Mouse (Mus musculus): ENCODE results near the gene Olfr139.

Gene Olfr139

GRCm38 (mm10) chr11:74056451-74056850, at the start of gene Olfr139, which contains the start of gene Olfr399:
Gene Olfr139 (minus strand): TSS chr11:74056551.
Gene Olfr399 (minus strand): TSS chr11:74056615.
- 76% methylated on average over 2 of the region's 2 CpGs for WGBS

- 48% methylated on average over 5 of the region's 5 CpGs for WGBS
Observed at GRCm38 (mm10) chr11:74105066-74105465, 48.7 kb upstream of the Olfr139 start.

- 45% methylated on average over 2 of the region's 2 CpGs for WGBS
Observed at GRCm38 (mm10) chr11:74101507-74101906, 45.2 kb upstream of the Olfr139 start.

- 67% methylated on average over 2 of the region's 2 CpGs for whole genome bisulfite sequencing
Observed at GRCm38 (mm10) chr11:74100724-74101123, 44.4 kb upstream of the Olfr139 start.

- WGBS = 97% methylated on average over 1 of the region's 1 CpGs
Observed at GRCm38 (mm10) chr11:74069655-74070054, 13.3 kb upstream of the Olfr139 start, which contains the start of gene Zfp616. Gene Zfp616 (plus strand): TSS chr11:74069955.

- 69% methylated on average over 3 of the region's 3 CpGs for WGBS
Observed at GRCm38 (mm10) chr11:74051347-74051746, 5.0 kb downstream of the Olfr139 start.
